Mouse (Mus musculus): ENCODE results near the gene Tmprss9. TPM values are rescaled to one million over a fixed set of nuclear protein-coding genes. Genes with fewer than 3 reads are reported as not detected.

The Tmprss9 gene
- total RNA-seq, 2 experiments from 2014 or later = 0.09 to 0.12 TPM

DNA sequence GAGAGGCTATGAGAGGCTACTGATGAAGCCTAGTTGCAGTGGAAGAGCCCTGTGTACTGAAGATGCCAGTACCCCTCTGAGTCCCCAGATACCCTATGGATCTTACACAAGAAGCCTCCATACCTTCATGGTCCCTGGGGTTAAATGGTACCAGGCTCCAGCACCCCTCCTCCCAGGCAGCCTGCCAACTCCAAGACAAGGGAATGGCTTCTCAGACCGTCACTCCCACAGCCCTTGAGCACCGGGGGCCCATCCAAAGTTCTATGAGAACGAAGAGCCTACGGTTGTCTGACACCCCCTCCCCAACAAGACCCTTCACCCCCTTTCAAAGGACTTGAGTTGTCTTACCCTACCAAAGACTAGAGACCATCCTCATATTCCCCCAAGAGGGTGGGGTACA lies 44.1 kb downstream of the Tmprss9 start:
- DNase-seq = no peak

DNA sequence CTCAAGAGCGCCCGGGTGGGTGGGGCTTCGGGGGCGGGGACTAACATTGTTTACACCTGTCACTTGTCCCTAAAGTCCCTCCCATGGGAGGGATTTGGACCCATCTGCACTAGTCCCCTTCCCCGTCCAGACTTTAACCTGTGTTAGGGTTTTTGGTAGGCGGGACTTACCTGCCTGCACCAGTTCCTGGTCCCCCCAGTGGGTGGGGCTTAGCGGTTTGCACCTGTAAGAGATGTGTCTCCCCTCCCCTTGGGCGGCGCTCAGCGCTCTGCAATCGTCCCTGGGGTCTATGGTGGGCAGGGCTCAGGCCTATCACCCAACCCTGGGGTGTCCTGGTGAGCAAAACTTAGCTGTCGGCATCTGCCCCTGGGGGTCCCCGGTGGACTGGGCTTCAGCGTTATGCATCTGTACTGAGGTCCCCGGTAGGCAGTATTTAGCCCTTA lies 45.7 kb downstream of the Tmprss9 start:
- no peak for DNase-seq

DNA sequence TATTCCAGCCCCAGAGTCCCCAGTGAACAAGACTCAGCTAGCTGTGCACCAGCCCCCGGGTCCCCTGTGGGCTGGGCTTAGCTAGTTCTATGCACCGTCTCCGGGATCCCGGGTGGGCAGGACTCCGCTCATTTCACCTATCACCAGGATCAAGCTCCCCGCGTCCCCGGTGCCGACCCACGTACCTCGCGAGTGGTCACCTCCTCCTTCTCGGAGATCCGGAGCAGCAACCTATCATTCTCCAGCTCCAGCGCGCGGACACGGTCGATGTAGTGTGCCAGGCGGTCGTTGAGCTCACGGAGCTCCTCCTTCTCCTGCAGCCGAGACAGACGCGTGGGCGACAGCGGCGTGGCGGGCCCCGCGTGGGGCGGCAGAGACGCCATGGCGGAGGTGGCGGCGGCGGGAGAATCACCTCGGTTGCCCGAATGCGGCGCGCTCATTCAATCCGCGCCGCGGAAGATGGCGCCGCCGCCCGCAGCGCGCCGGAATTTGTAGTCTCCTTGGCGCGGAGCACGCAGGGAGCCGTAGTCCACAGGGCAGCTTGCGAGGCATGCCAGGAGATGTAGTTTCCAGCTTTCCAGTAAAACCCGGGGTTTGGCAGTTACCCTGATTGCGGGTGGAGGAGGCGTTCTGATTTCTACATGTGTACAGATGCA lies 46.3 kb downstream of the Tmprss9 start, which contains the start of gene Lmnb2:
Gene Lmnb2 (minus strand): TSS at position 467 of the 656 bp plus-strand sequence.
- peak; percentile 83 for DNase-seq

DNA sequence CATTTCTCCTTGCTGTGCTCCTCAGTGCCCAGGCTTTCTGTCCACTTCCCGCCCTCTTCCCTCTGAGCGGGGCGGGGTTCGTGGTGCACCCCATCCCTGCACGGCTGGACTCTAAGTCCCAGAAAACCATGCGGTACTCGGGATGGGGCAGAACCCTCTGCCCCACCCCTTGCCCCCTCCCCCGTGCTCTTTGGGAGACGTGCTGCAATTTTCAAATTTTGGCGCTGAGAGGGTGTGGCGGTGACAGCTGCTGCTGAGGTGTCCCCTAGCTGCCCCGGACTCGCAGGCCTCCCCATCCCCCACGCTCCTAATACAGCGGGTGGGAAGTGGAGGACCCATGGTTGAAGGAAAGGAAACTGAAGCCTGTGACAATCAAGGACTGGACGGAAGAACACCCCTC lies 50.3 kb downstream of the Tmprss9 start:
- DNase-seq = no peak

- no peak for DNase-seq
These were observed 53.8 kb downstream of the Tmprss9 start for GRCm38 (mm10) chr10:80925472-80925871.

- peak; percentile 93 for DNase-seq
These were observed 57.1 kb downstream of the Tmprss9 start for GRCm38 (mm10) chr10:80928586-80929298.

- peak; percentile 99 for DNase-seq
These were observed 57.9 kb downstream of the Tmprss9 start, which contains the start of gene Gadd45b for GRCm38 (mm10) chr10:80929299-80930226. Gene Gadd45b (plus strand): TSS chr10:80930073.

- DNase-seq = peak; percentile 56
These were observed 58.9 kb downstream of the Tmprss9 start for GRCm38 (mm10) chr10:80930361-80931152.

DNA sequence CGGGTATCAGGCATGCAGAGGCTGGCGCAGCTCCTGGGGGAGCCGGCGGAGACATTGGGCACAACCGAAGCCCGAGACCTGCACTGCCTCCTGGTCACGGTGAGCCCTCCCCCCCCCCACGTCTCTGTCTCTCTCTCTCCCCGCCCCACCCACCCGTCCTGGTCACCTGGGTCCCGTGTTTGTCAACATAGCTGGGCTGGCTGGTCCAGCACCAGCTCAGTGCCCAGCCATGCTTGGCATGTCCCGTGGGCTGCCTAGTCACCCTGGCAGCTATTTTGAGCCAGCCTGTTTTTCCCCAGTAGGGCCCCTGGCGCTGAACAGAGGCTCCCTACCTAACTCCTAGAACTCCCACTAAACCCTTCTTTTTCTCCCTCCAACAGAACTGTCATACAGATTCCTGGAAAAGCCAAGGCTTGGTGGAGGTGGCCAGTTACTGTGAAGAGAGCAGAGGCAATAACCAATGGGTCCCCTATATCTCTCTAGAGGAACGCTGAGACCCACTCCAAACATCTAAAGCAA lies 59.6 kb downstream of the Tmprss9 start:
- DNase-seq = peak; percentile 64

DNA sequence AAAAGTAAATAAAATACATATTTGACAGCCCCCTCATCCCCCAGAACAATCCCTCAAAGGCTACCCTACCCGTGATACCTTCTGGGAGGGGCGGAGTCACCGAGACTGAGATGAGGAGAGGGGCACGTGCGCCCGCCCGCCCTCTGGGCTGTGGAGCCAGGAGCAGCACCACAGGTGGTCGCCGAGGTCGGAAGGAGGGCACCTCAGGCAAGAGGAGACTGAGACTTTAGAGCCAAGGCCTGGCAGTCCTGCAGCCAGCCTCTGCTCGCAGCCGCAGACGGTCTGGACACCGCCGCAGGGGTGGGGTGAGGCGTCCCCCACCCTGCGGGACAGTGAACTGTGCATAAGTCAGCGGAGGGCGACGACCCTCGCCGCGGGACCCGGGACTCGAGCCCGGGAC lies 60.0 kb downstream of the Tmprss9 start:
- no peak for DNase-seq

- DNase-seq = peak; percentile 45
These were observed 60.6 kb downstream of the Tmprss9 start for GRCm38 (mm10) chr10:80932206-80932605.

DNA sequence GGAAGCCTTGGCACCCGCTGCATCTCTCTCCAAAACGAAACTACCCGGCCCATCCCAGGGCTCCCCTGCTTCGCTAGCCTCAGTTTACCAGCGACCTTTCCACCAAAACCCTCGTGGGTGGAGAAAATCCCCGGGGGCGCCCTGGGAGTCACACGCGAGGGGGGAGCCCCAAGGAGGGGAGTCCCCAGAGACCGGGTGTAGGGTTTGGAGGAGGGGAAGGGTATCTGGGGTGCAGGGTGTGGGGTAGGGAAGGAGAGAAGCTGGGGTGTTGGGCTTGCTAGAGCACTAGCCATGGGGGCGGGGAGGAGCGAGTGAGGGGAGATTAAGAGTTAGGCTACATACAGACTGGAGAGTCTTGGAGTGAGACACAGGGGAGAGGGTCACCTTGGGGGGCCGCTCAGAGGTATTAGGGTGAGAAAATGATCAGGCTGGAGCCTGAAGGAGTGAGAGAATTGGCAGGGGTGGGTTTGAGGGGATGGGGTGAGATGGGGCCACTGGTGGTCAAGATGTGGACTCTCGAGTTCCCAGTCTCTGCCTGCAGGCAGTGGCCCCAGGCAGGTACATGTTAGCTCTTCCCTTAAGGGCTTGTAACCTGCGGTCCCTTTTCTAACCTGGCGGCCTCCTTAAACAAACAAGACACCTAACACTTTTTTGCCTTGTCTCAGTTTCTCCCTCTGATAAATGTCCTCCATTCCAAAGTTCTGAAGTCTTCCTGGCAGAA lies 61.2 kb downstream of the Tmprss9 start:
- peak; percentile 19 for DNase-seq

DNA sequence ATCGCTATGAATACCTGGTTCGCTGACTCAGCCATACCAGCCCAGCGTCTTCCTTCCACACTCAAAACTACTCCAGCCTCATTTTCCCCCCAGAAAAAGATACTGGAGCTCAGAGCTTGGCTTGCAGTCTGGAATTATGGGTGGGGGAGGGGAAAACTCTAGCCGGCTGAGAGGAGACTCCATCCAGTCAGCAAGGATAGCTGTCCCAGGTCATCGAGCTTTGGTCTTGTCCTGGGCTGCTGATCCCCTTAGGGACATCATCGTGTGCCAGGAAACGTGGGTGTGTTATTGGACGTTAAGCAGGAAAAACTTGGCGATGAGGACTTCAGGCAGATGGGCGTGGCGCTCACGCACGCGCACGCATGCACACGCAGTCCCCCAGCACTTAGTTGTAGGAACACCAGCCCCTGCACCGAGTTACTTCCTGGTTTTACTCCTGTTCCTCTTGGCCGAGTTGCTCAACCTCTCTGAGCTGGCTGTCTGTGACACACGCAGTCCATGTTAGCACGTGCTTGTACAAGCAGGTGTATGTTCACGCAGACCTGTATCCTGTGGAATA lies 61.9 kb downstream of the Tmprss9 start:
- DNase-seq = peak; percentile 55

DNA sequence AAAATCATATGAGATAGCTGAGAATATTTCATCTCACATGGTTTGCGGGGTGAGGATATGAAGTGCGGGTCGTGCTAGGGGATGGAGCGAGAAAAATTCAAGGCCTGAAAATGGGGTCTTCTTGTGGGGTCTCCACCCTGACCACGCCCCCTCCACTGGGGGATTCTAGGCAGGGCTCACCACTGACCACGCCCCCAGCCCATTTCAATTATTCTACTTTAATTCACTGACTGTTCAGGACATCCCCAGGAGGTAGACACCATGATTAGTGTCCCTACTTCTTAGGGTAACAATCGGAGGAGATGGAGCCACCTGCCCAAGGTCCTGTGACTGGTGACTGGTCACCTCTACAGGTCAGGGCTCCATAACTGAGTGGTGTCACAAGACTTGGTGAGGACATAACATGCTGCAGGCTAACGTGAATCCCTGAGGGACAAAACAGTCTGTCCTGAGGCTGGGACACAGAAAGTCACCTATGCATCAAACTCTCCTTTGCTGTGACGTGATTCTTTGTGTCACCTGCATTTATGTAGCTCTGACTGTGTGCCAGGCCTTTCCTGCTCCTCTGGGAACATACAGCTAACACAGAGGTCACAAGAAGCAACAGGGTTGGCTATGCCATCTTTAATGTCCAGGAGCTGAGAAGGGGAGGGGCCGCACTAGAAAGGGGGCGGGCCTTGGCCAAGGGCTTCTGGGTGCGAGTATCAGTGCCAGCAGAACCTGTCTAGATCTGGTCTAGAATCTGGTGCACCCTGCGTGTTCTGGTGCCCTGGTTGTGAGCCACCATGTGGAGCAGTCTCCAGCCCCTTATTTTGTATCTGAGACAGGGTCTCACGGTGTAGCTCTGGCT lies 62.7 kb downstream of the Tmprss9 start:
- no peak for DNase-seq

DNA sequence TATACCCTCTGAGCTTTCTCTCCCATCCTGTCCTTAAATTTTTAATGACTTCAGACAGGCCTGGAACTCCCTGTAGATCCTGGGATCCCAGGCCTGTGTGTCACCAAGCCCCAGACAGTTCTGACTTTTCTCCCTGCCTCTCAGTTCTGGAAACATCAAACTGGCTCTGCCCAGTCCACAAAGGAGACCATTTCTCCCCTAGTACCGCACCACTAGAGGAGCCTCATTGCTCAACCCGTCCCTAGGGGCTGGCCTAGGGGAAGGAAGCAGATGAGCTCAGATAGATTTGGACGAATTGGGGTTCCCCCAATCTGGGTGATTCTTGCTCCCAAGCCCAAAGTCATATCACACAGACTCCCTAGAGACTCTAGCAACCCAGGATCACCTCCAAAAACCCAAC lies 63.6 kb downstream of the Tmprss9 start:
- DNase-seq = no peak

- no peak for DNase-seq
These were observed 64.0 kb downstream of the Tmprss9 start for GRCm38 (mm10) chr10:80935698-80936097.

- peak; percentile 84 for DNase-seq
These were observed 64.6 kb downstream of the Tmprss9 start for GRCm38 (mm10) chr10:80936135-80936809.

DNA sequence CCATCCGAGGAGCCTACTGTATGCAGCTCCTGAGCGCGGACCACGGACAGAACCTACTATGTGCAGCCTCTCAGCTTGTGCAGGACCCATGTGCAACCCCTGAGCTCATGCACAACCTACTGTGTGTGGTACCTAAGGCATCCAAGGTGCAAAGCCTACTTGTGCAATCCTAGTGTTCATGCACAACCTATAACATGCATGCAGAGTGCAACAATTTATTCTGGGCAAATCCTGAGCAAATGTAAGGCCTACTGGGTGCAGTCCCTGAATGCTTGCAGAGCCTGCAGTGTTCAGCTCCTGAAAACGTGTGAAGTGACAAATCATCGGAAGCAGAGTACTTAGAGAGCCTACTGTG lies 65.1 kb downstream of the Tmprss9 start:
- no peak for DNase-seq

DNA sequence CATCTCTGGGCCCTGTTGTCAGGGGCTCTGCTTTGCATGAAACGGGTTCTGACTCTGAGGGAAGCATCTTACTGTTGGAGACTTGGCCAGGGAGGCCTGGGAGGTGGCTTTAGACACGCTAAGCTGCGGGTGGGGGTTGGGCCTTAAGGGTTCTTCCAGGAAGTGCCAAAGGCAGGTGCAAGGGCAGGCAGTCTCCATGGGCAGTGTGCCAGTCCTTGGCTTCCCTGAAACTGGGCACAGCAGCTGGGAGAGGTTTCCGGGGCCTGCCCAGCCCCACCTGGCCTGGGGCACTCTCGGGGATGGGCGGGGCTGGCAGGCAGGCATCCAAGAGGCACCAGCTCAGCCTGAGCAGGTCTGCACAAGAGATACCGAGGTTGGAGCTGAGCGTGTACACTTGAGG lies 66.0 kb downstream of the Tmprss9 start:
- DNase-seq = peak; percentile 65

Measured in adrenal gland, postnatal 10 days (tissue).